Mouse (Mus musculus): ENCODE measurements at regions not wholly inside any gene's neighbourhood (a gene's known extent, or its start where the extent isn't known, plus 50 kb on each side); places are given as distances from the start of the nearest gene placed in this dataset.

- Histone ChIP-seq H3K4me1 (ENCODE audit: control insufficient read depth in 1 of 2, insufficient read depth in 2 of 2) (peaks cover 0 to 6% of the 10 kb centered on the region in 2 experiments; a peak in 2 of 4 replicates), H3K79me2 (replicated peaks; ENCODE audit: control insufficient read depth, extremely low read depth, insufficient read depth, poor library complexity, severe bottlenecking) (no peaks in the 10 kb centered on the region), H3K27me3 (replicated peaks) (no peaks in the 10 kb centered on the region), H3K9ac (ENCODE audit: insufficient read depth, low read depth) (no peak overlapping the region), H3K27ac (ENCODE audit: insufficient read depth, low read depth) (no peak overlapping the region), H3K36me3 (replicated peaks in 1 of 2; ENCODE audit: control insufficient read depth in 1 of 2, insufficient read depth in 1 of 2, low read length in 1 of 2) (no peaks in the 10 kb centered on the region), H3K4me3 (replicated peaks in 1 of 3; ENCODE audit: low read depth in 2 of 3, low read length in 2 of 3, poor library complexity in 1 of 3) (no peak overlapping the region), H3K4me2 (ENCODE audit: insufficient read depth, low read depth, poor library complexity, severe bottlenecking) (peak overlapping the region; percentile 78), H3K9me3 (replicated peaks; ENCODE audit: low read length) (no peaks in the 10 kb centered on the region)
- dilution Hi-C loops (cut with MboI; ENCODE audit: extremely low pct_ligation_motif_present, extremely low pct_unique_long_range_greater_than_20kb, low sequenced_read_pairs) (no loop called here), in situ Hi-C loops (cut with MboI; ENCODE audit: low pct_ligation_motif_present, low pct_unique_long_range_greater_than_20kb, low sequenced_read_pairs) (no loop called here)
- TF ChIP-seq JUN (IDR thresholded peaks at IDR 0.05; ENCODE audit: insufficient read depth, low read depth, low read length) (no peak), E2F4 (IDR thresholded peaks at IDR 0.05; ENCODE audit: insufficient replicate concordance, low read depth, low read length) (no peak), RCOR1 (conservative IDR thresholded peaks at IDR 0.05; ENCODE audit: low read depth, low read length) (no peak), CTCF (conservative IDR thresholded peaks at IDR 0.05 in 1 of 2, IDR thresholded peaks at IDR 0.05 in 1 of 2; ENCODE audit: low read depth in 2 of 2, low read length in 2 of 2) (no peak), ZNF384 (IDR thresholded peaks at IDR 0.05; ENCODE audit: low read depth, low read length) (no peak), USF1 (IDR thresholded peaks at IDR 0.05; ENCODE audit: low read depth, low read length) (no peak), ZKSCAN1 (IDR thresholded peaks at IDR 0.05; ENCODE audit: borderline replicate concordance, low read depth, low read length) (no peak), NELFE (IDR thresholded peaks at IDR 0.05; ENCODE audit: low read depth, low read length) (no peak)
- DNase-seq (ENCODE audit: extremely low read depth): no peak
These were observed 207.5 kb upstream of the Pter start for GRCm38 (mm10) chr2:12716124-12717012.

GRCm38 (mm10) chr2:12729251-12729650 is 194.6 kb upstream of the Pter start:
- no peaks in the 10 kb centered on the region for H3K9me3 ChIP-seq (replicated peaks; ENCODE audit: low read length)
- DNase-seq (ENCODE audit: extremely low read depth): no peak
- no peak overlapping the region for H3K4me2 ChIP-seq (ENCODE audit: insufficient read depth, low read depth, poor library complexity, severe bottlenecking)
- no peak overlapping the region for H3K4me3 ChIP-seq (replicated peaks in 1 of 3; ENCODE audit: low read depth in 2 of 3, low read length in 2 of 3, poor library complexity in 1 of 3)
- no peak overlapping the region for H3K27ac ChIP-seq (ENCODE audit: insufficient read depth, low read depth)
- H3K4me1 ChIP-seq (ENCODE audit: control insufficient read depth in 1 of 2, insufficient read depth in 2 of 2): no peaks in the 10 kb centered on the region
- dilution Hi-C loops (cut with MboI; ENCODE audit: extremely low pct_ligation_motif_present, extremely low pct_unique_long_range_greater_than_20kb, low sequenced_read_pairs): no loop called here
- no peaks in the 10 kb centered on the region for H3K79me2 ChIP-seq (replicated peaks; ENCODE audit: control insufficient read depth, extremely low read depth, insufficient read depth, poor library complexity, severe bottlenecking)
- in situ Hi-C loops (cut with MboI; ENCODE audit: low pct_ligation_motif_present, low pct_unique_long_range_greater_than_20kb, low sequenced_read_pairs): no loop called here
- TF ChIP-seq KAT2A (IDR thresholded peaks at IDR 0.05; ENCODE audit: insufficient replicate concordance, low read length): no peak
- no peak for TF ChIP-seq RAD21 (IDR thresholded peaks at IDR 0.05; ENCODE audit: low read depth, low read length)
- TF ChIP-seq GABPA (IDR thresholded peaks at IDR 0.05; ENCODE audit: insufficient replicate concordance, low read depth, low read length): no peak
- TF ChIP-seq MAFK (IDR thresholded peaks at IDR 0.05; ENCODE audit: insufficient replicate concordance, low read length): no peak
- TF ChIP-seq ELF1 (IDR thresholded peaks at IDR 0.05; ENCODE audit: low read depth, low read length): no peak
- no peak for TF ChIP-seq USF1 (IDR thresholded peaks at IDR 0.05; ENCODE audit: low read depth, low read length)
- TF ChIP-seq ZKSCAN1 (IDR thresholded peaks at IDR 0.05; ENCODE audit: borderline replicate concordance, low read depth, low read length): no peak
- TF ChIP-seq MXI1 (IDR thresholded peaks at IDR 0.05; ENCODE audit: low read depth, low read length): no peak
- no peak for TF ChIP-seq POLR2A (IDR thresholded peaks at IDR 0.05; ENCODE audit: low read depth, low read length)
- no peak for TF ChIP-seq TBP (conservative IDR thresholded peaks at IDR 0.05; ENCODE audit: low read depth, low read length)
- no peak for TF ChIP-seq BHLHE40 (IDR thresholded peaks at IDR 0.05; ENCODE audit: low read depth, low read length)
- TF ChIP-seq USF2 (conservative IDR thresholded peaks at IDR 0.05; ENCODE audit: low read depth, low read length): no peak
- TF ChIP-seq ZNF384 (IDR thresholded peaks at IDR 0.05; ENCODE audit: low read depth, low read length): no peak
- no peaks in the 10 kb centered on the region for H3K36me3 ChIP-seq (replicated peaks in 1 of 2; ENCODE audit: control insufficient read depth in 1 of 2, insufficient read depth in 1 of 2, low read length in 1 of 2)
- no peaks in the 10 kb centered on the region for H3K27me3 ChIP-seq (replicated peaks)
- H3K9ac ChIP-seq (ENCODE audit: insufficient read depth, low read depth): no peak overlapping the region

Data from CH12.LX (cell line).